Mouse (Mus musculus): ENCODE measurements around the gene Herc1. TPM values are rescaled to one million over a fixed set of nuclear protein-coding genes. Genes with fewer than 3 reads are reported as not detected.

Gene Herc1
- polyA plus RNA-seq, 1 experiment from 2014 or later = 24.9 TPM

GRCm38 (mm10) chr9:66393304-66393703, 43.1 kb downstream of the Herc1 start:
- no peaks in the 10 kb centered on the region for H3K4me1 ChIP-seq (ENCODE audit: control insufficient read depth, insufficient read depth, low read length)
- DNase-seq (ENCODE audit: low spot score) (no peak), ATAC-seq (ENCODE audit: insufficient number of reproducible peaks, low FRiP score, low TSS enrichment, low read depth) (no peak)
- no peak overlapping the region for H3K27ac ChIP-seq (replicated peaks; ENCODE audit: low read depth, low read length)
- WGBS = 93% methylated on average over 5 of the region's 5 CpGs
- H3K27me3 ChIP-seq (ENCODE audit: control insufficient read depth, insufficient read depth, low read length) = no peaks in the 10 kb centered on the region
- H3K9me3 ChIP-seq (ENCODE audit: control insufficient read depth, low read length) = no peaks in the 10 kb centered on the region
- no peak overlapping the region for H3K9ac ChIP-seq (ENCODE audit: low read length)
- no peak overlapping the region for H3K4me2 ChIP-seq (ENCODE audit: low read depth, severe bottlenecking)
- H3K36me3 ChIP-seq (ENCODE audit: control insufficient read depth, insufficient read depth, low read length) = peaks cover 7% of the 10 kb centered on the region; the same call in 1 of the 2 replicates
- no peak overlapping the region for H3K4me3 ChIP-seq (ENCODE audit: low read depth, low read length)

- H3K9me3 ChIP-seq (ENCODE audit: control insufficient read depth, low read length) = no peaks in the 10 kb centered on the region
- H3K4me3 ChIP-seq (ENCODE audit: low read depth, low read length) = no peak overlapping the region
- ATAC-seq (ENCODE audit: insufficient number of reproducible peaks, low FRiP score, low TSS enrichment, low read depth) (no peak), DNase-seq (ENCODE audit: low spot score) (no peak)
- H3K4me1 ChIP-seq (ENCODE audit: control insufficient read depth, insufficient read depth, low read length) = no peaks in the 10 kb centered on the region
- H3K27ac ChIP-seq (replicated peaks; ENCODE audit: low read depth, low read length) = no peak overlapping the region
- H3K4me2 ChIP-seq (ENCODE audit: low read depth, severe bottlenecking) = no peak overlapping the region
- peaks cover 2% of the 10 kb centered on the region; the same call in 1 of the 2 replicates for H3K36me3 ChIP-seq (ENCODE audit: control insufficient read depth, insufficient read depth, low read length)
- H3K9ac ChIP-seq (ENCODE audit: low read length) = no peak overlapping the region
- H3K27me3 ChIP-seq (ENCODE audit: control insufficient read depth, insufficient read depth, low read length) = no peaks in the 10 kb centered on the region
Observed at GRCm38 (mm10) chr9:66423492-66423891, 73.2 kb downstream of the Herc1 start.

DNA sequence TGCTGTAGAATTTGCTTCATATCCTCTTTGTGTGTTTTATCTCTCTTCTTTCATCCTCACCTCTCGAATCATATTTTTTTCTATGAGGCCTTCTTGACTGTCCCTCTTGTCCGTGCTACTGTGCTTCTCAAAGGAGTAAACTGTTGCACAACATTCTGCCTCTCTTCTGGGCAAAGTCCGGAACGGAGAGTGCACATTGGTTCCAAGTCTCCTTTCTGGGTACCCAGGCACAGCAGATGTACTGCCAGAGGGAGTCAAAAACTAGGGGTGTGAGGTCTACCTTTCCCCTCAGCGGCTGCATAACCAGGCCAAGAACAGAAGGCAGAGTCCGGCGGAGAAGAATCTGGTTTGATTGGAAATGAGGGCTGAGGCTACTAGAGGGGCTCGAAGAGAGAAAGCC, 89.8 kb downstream of the Herc1 start:
- 92% methylated on average over 8 of the region's 8 CpGs for WGBS
- H3K36me3 ChIP-seq (ENCODE audit: control insufficient read depth, insufficient read depth, low read length) = peaks cover 7% of the 10 kb centered on the region; the same call in 1 of the 2 replicates
- no peak overlapping the region for H3K9ac ChIP-seq (ENCODE audit: low read length)
- DNase-seq (ENCODE audit: low spot score) = no peak
- no peak overlapping the region for H3K4me3 ChIP-seq (ENCODE audit: low read depth, low read length)
- no peaks in the 10 kb centered on the region for H3K9me3 ChIP-seq (ENCODE audit: control insufficient read depth, low read length)
- H3K27me3 ChIP-seq (ENCODE audit: control insufficient read depth, insufficient read depth, low read length) = no peaks in the 10 kb centered on the region
- no peak overlapping the region for H3K27ac ChIP-seq (replicated peaks; ENCODE audit: low read depth, low read length)
- ATAC-seq (ENCODE audit: insufficient number of reproducible peaks, low FRiP score, low TSS enrichment, low read depth) = no peak
- no peaks in the 10 kb centered on the region for H3K4me1 ChIP-seq (ENCODE audit: control insufficient read depth, insufficient read depth, low read length)
- H3K4me2 ChIP-seq (ENCODE audit: low read depth, severe bottlenecking) = no peak overlapping the region

DNA sequence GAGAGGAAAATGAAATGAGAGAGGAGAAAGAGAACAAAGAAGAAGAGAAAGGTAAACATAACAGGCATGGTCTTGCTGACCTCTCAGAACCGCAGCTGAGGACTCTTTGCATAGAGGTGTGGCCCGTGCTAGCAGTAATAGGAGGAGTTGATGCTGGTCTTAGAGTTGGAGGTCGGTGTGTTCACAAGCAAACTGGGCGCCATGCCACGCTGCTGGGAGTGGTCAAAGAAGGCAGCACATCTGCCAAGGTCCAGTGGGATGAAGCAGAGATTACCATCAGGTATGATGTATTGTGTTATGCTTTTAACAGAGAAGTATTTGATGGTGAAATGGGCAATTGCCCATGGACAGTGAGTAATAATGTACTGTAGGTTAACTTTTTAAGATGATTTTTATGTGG, 98.0 kb downstream of the Herc1 start:
- H3K27ac ChIP-seq (replicated peaks; ENCODE audit: low read depth, low read length) = no peak overlapping the region
- no peak for ATAC-seq (ENCODE audit: insufficient number of reproducible peaks, low FRiP score, low TSS enrichment, low read depth)
- no peak for DNase-seq (ENCODE audit: low spot score)
- no peaks in the 10 kb centered on the region for H3K4me1 ChIP-seq (ENCODE audit: control insufficient read depth, insufficient read depth, low read length)
- H3K9me3 ChIP-seq (ENCODE audit: control insufficient read depth, low read length) = no peaks in the 10 kb centered on the region
- no peak overlapping the region for H3K4me2 ChIP-seq (ENCODE audit: low read depth, severe bottlenecking)
- WGBS = 88% methylated on average over 5 of the region's 5 CpGs
- no peak overlapping the region for H3K9ac ChIP-seq (ENCODE audit: low read length)
- H3K27me3 ChIP-seq (ENCODE audit: control insufficient read depth, insufficient read depth, low read length) = no peaks in the 10 kb centered on the region
- peaks cover 13% of the 10 kb centered on the region for H3K36me3 ChIP-seq (ENCODE audit: control insufficient read depth, insufficient read depth, low read length)
- no peak overlapping the region for H3K4me3 ChIP-seq (ENCODE audit: low read depth, low read length)

DNA sequence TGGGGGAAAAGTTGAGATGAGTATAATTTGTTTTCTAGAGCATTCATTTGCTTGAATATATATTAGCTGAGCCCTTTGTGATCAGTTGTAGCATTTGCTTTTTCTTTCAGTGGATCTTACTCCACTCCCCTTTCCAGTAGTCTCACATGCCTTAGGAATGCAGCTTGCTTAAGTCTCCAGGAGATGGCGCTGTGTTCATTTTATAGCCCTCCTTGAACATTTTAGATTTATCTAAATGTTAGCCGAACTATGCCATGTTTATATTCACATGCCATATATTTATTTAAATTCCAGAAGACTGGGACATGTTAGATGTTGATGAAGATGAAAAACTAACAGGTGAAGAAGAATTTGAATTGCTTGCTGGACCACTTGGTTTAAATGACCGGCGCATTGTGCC, 114.8 kb downstream of the Herc1 start:
- H3K9ac ChIP-seq (ENCODE audit: low read length) = no peak overlapping the region
- H3K4me2 ChIP-seq (ENCODE audit: low read depth, severe bottlenecking) = no peak overlapping the region
- no peak for DNase-seq (ENCODE audit: low spot score)
- H3K4me1 ChIP-seq (ENCODE audit: control insufficient read depth, insufficient read depth, low read length) = no peaks in the 10 kb centered on the region
- no peaks in the 10 kb centered on the region for H3K36me3 ChIP-seq (ENCODE audit: control insufficient read depth, insufficient read depth, low read length)
- 60% methylated on average over 4 of the region's 4 CpGs for WGBS
- H3K4me3 ChIP-seq (ENCODE audit: low read depth, low read length) = no peak overlapping the region
- H3K27me3 ChIP-seq (ENCODE audit: control insufficient read depth, insufficient read depth, low read length) = no peaks in the 10 kb centered on the region
- ATAC-seq (ENCODE audit: insufficient number of reproducible peaks, low FRiP score, low TSS enrichment, low read depth) = no peak
- no peaks in the 10 kb centered on the region for H3K9me3 ChIP-seq (ENCODE audit: control insufficient read depth, low read length)
- H3K27ac ChIP-seq (replicated peaks; ENCODE audit: low read depth, low read length) = no peak overlapping the region

DNA sequence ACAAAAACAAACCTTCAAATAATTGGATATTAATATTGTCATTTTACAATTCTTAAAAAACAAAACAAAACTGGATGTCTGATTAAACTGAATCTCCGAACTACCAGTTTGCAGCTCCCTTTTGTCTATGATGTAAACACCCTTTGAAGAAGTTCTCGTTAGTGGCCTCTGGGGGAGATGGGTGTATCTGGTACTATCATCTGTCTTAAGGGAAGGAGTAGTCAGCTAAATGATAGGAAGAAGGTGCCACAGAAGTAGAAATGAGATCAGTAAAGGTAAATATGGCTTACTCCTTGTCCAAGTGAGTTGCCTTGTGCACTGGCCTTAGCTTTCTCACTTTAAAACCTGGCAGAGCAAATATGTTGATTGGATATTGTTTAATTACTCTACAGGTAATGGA, 127.5 kb downstream of the Herc1 start:
- H3K36me3 ChIP-seq (ENCODE audit: control insufficient read depth, insufficient read depth, low read length) = peaks cover 9% of the 10 kb centered on the region
- no peak for ATAC-seq (ENCODE audit: insufficient number of reproducible peaks, low FRiP score, low TSS enrichment, low read depth)

DNA sequence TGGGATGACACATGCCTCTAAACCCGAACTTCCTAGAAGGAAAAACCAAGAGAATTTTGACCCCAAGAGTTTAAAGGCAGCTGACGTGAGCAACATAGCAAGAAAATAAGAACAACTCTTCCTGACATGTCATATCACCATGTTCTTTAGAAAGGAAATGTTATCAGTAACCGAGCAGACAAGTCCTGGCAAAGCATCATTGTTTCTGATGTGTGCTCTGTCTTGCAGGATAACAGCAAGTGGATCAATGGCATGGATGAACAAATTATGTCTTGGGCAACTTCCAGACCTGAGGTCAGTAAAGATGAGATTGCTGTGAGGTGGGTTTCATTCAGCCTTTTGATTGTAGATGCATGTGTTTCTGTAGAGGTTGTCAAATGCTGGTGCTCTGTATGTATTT, 133.2 kb downstream of the Herc1 start:
- no peaks in the 10 kb centered on the region for H3K9me3 ChIP-seq (ENCODE audit: control insufficient read depth, low read length)
- 88% methylated on average over 3 of the region's 3 CpGs for WGBS

More for the DNA sequence above, 127.5 kb downstream of the Herc1 start:
- H3K4me1 ChIP-seq (ENCODE audit: control insufficient read depth, insufficient read depth, low read length) = no peaks in the 10 kb centered on the region
- no peaks in the 10 kb centered on the region for H3K9me3 ChIP-seq (ENCODE audit: control insufficient read depth, low read length)
- no peak for DNase-seq (ENCODE audit: low spot score)
- 74% methylated on average over 2 of the region's 2 CpGs for WGBS
- no peak overlapping the region for H3K4me3 ChIP-seq (ENCODE audit: low read depth, low read length)
- no peak overlapping the region for H3K4me2 ChIP-seq (ENCODE audit: low read depth, severe bottlenecking)
- H3K27ac ChIP-seq (replicated peaks; ENCODE audit: low read depth, low read length) = no peak overlapping the region
- H3K27me3 ChIP-seq (ENCODE audit: control insufficient read depth, insufficient read depth, low read length) = no peaks in the 10 kb centered on the region
- H3K9ac ChIP-seq (ENCODE audit: low read length) = no peak overlapping the region

DNA sequence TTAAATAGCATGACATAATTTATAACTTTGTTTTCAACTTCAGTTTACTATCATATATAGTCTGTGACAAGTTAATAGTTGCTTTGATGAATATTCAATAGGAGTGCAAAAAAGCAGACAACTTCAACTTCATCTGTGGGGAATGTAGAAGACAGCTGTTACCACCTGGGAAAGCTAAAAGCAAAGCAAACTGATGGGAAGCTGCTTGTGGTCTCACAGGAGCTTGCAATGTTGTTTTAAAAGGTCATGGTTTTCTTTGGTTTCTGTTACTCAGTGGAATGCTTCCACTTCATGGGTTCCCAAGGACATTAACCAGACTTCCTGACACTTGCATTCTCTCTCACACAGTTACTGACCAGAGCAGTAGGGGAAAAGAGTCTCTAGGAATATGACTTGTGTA, 138.5 kb downstream of the Herc1 start:
- Histone ChIP-seq H3K9me3 (ENCODE audit: control insufficient read depth, low read length) (no peaks in the 10 kb centered on the region), H3K4me1 (ENCODE audit: control insufficient read depth, insufficient read depth, low read length) (no peaks in the 10 kb centered on the region), H3K27me3 (ENCODE audit: control insufficient read depth, insufficient read depth, low read length) (no peaks in the 10 kb centered on the region), H3K4me2 (ENCODE audit: low read depth, severe bottlenecking) (no peak overlapping the region), H3K27ac (replicated peaks; ENCODE audit: low read depth, low read length) (no peak overlapping the region), H3K36me3 (ENCODE audit: control insufficient read depth, insufficient read depth, low read length) (peaks cover 10% of the 10 kb centered on the region), H3K4me3 (ENCODE audit: low read depth, low read length) (no peak overlapping the region), H3K9ac (ENCODE audit: low read length) (no peak overlapping the region)
- no peak for DNase-seq (ENCODE audit: low spot score)
- no peak for ATAC-seq (ENCODE audit: insufficient number of reproducible peaks, low FRiP score, low TSS enrichment, low read depth)

More for the DNA sequence above, 133.2 kb downstream of the Herc1 start:
- Histone ChIP-seq H3K27ac (replicated peaks; ENCODE audit: low read depth, low read length) (no peak overlapping the region), H3K4me1 (ENCODE audit: control insufficient read depth, insufficient read depth, low read length) (no peaks in the 10 kb centered on the region), H3K4me2 (ENCODE audit: low read depth, severe bottlenecking) (no peak overlapping the region), H3K9ac (ENCODE audit: low read length) (no peak overlapping the region), H3K36me3 (ENCODE audit: control insufficient read depth, insufficient read depth, low read length) (peaks cover 10% of the 10 kb centered on the region), H3K27me3 (ENCODE audit: control insufficient read depth, insufficient read depth, low read length) (no peaks in the 10 kb centered on the region), H3K4me3 (ENCODE audit: low read depth, low read length) (no peak overlapping the region)
- no peak for DNase-seq (ENCODE audit: low spot score)
- ATAC-seq (ENCODE audit: insufficient number of reproducible peaks, low FRiP score, low TSS enrichment, low read depth) = no peak

- Histone ChIP-seq H3K36me3 (ENCODE audit: control insufficient read depth, insufficient read depth, low read length) (peaks cover 18% of the 10 kb centered on the region), H3K9ac (ENCODE audit: low read length) (no peak overlapping the region), H3K4me2 (ENCODE audit: low read depth, severe bottlenecking) (no peak overlapping the region), H3K4me1 (ENCODE audit: control insufficient read depth, insufficient read depth, low read length) (no peaks in the 10 kb centered on the region), H3K27me3 (ENCODE audit: control insufficient read depth, insufficient read depth, low read length) (no peaks in the 10 kb centered on the region), H3K27ac (replicated peaks; ENCODE audit: low read depth, low read length) (no peak overlapping the region), H3K9me3 (ENCODE audit: control insufficient read depth, low read length) (no peaks in the 10 kb centered on the region), H3K4me3 (ENCODE audit: low read depth, low read length) (no peak overlapping the region)
- no peak for ATAC-seq (ENCODE audit: insufficient number of reproducible peaks, low FRiP score, low TSS enrichment, low read depth)
- DNase-seq (ENCODE audit: low spot score) = no peak
- WGBS = 93% methylated on average over 1 of the region's 1 CpGs
Observed at GRCm38 (mm10) chr9:66492361-66492760, 142.1 kb downstream of the Herc1 start.
